Mouse (Mus musculus): Measurements from ENCODE around the gene Sowaha. TPM values are rescaled to one million over a fixed set of nuclear protein-coding genes. Genes with fewer than 3 reads are reported as not detected.

Sowaha gene
- 0.86 and 0.98 TPM in 2 replicates for polyA plus RNA-seq (2012; rRNA removed)

- Histone ChIP-seq H3K4me1 (ENCODE audit: control insufficient read depth, insufficient read depth, low read length) (no peaks in the 10 kb centered on the region), H3K4me3 (replicated peaks; ENCODE audit: extremely low read depth, low read depth, low read length) (peak within 1 kb of the TSS; percentile 47)
- 4% methylated on average over 40 of the region's 40 CpGs for WGBS
- peak; percentile 57 for DNase-seq
- TF ChIP-seq POLR2A (IDR thresholded peaks at IDR 0.05; ENCODE audit: borderline replicate concordance, extremely low read depth, low read depth, low read length) = no peak
These were observed at the start of gene Sowaha, which contains the start of gene Gm9945 for GRCm38 (mm10) chr11:53479783-53480301. Gene Sowaha, minus strand, starts transcription at chr11:53480274. Gene Gm9945, plus strand, starts transcription at chr11:53480166.

GRCm38 (mm10) chr11:53529253-53529557 is 49.1 kb upstream of the Sowaha start:
- 21% methylated on average over 6 of the region's 6 CpGs for WGBS
- TF ChIP-seq POLR2A (IDR thresholded peaks at IDR 0.05; ENCODE audit: borderline replicate concordance, extremely low read depth, low read depth, low read length) (no peak), CTCF (IDR thresholded peaks at IDR 0.05; ENCODE audit: insufficient read depth, low read length) (no peak)
- peak; percentile 34 for DNase-seq
- H3K4me1 ChIP-seq (ENCODE audit: control insufficient read depth, insufficient read depth, low read length) = peaks cover 8% of the 10 kb centered on the region
- no peak overlapping the region for H3K4me3 ChIP-seq (replicated peaks; ENCODE audit: extremely low read depth, low read depth, low read length)

- peaks cover 8% of the 10 kb centered on the region for H3K4me1 ChIP-seq (ENCODE audit: control insufficient read depth, insufficient read depth, low read length)
- DNase-seq = no peak
- WGBS = 67% methylated on average over 9 of the region's 9 CpGs
- no peak overlapping the region for H3K4me3 ChIP-seq (replicated peaks; ENCODE audit: extremely low read depth, low read depth, low read length)
- TF ChIP-seq CTCF (IDR thresholded peaks at IDR 0.05; ENCODE audit: insufficient read depth, low read length) (no peak), POLR2A (IDR thresholded peaks at IDR 0.05; ENCODE audit: borderline replicate concordance, extremely low read depth, low read depth, low read length) (no peak)
These were observed 48.6 kb upstream of the Sowaha start for GRCm38 (mm10) chr11:53528397-53529252.

- 63% methylated on average over 4 of the region's 4 CpGs for WGBS
- no peak for DNase-seq
- no peak for TF ChIP-seq POLR2A (IDR thresholded peaks at IDR 0.05; ENCODE audit: borderline replicate concordance, extremely low read depth, low read depth, low read length)
- TF ChIP-seq CTCF (IDR thresholded peaks at IDR 0.05; ENCODE audit: insufficient read depth, low read length) = no peak
These were observed 45.4 kb upstream of the Sowaha start for GRCm38 (mm10) chr11:53525461-53525860.

GRCm38 (mm10) chr11:53524905-53525304 is 44.8 kb upstream of the Sowaha start:
- H3K4me3 ChIP-seq (replicated peaks; ENCODE audit: extremely low read depth, low read depth, low read length) = no peak overlapping the region
- no peak for DNase-seq
- TF ChIP-seq POLR2A (IDR thresholded peaks at IDR 0.05; ENCODE audit: borderline replicate concordance, extremely low read depth, low read depth, low read length) = no peak
- peak; percentile 64 for TF ChIP-seq CTCF (IDR thresholded peaks at IDR 0.05; ENCODE audit: insufficient read depth, low read length)
- WGBS = 59% methylated on average over 6 of the region's 6 CpGs
- peaks cover 14% of the 10 kb centered on the region for H3K4me1 ChIP-seq (ENCODE audit: control insufficient read depth, insufficient read depth, low read length)

More at GRCm38 (mm10) chr11:53525461-53525860, 45.4 kb upstream of the Sowaha start:
- Histone ChIP-seq H3K4me1 (ENCODE audit: control insufficient read depth, insufficient read depth, low read length) (peaks cover 12% of the 10 kb centered on the region), H3K4me3 (replicated peaks; ENCODE audit: extremely low read depth, low read depth, low read length) (no peak overlapping the region)

- no peak for TF ChIP-seq POLR2A (IDR thresholded peaks at IDR 0.05; ENCODE audit: borderline replicate concordance, extremely low read depth, low read depth, low read length)
- no peak for TF ChIP-seq CTCF (IDR thresholded peaks at IDR 0.05; ENCODE audit: insufficient read depth, low read length)
- DNase-seq = no peak
- Histone ChIP-seq H3K4me1 (ENCODE audit: control insufficient read depth, insufficient read depth, low read length) (peaks cover 14% of the 10 kb centered on the region), H3K4me3 (replicated peaks; ENCODE audit: extremely low read depth, low read depth, low read length) (no peak overlapping the region)
- WGBS = 83% methylated on average over 14 of the region's 14 CpGs
These were observed 43.7 kb upstream of the Sowaha start for GRCm38 (mm10) chr11:53523545-53524405.

- H3K4me3 ChIP-seq (replicated peaks; ENCODE audit: extremely low read depth, low read depth, low read length) = no peak overlapping the region
- no peak for DNase-seq
- peaks cover 14% of the 10 kb centered on the region for H3K4me1 ChIP-seq (ENCODE audit: control insufficient read depth, insufficient read depth, low read length)
- WGBS = 57% methylated on average over 9 of the region's 9 CpGs
- no peak for TF ChIP-seq POLR2A (IDR thresholded peaks at IDR 0.05; ENCODE audit: borderline replicate concordance, extremely low read depth, low read depth, low read length)
- TF ChIP-seq CTCF (IDR thresholded peaks at IDR 0.05; ENCODE audit: insufficient read depth, low read length) = no peak
These were observed 42.9 kb upstream of the Sowaha start for GRCm38 (mm10) chr11:53522930-53523329.

GRCm38 (mm10) chr11:53522362-53522761 is 42.3 kb upstream of the Sowaha start:
- WGBS = 94% methylated on average over 3 of the region's 3 CpGs
- Histone ChIP-seq H3K4me1 (ENCODE audit: control insufficient read depth, insufficient read depth, low read length) (peaks cover 14% of the 10 kb centered on the region), H3K4me3 (replicated peaks; ENCODE audit: extremely low read depth, low read depth, low read length) (no peak overlapping the region)
- no peak for TF ChIP-seq POLR2A (IDR thresholded peaks at IDR 0.05; ENCODE audit: borderline replicate concordance, extremely low read depth, low read depth, low read length)
- no peak for TF ChIP-seq CTCF (IDR thresholded peaks at IDR 0.05; ENCODE audit: insufficient read depth, low read length)
- no peak for DNase-seq

- Histone ChIP-seq H3K4me1 (ENCODE audit: control insufficient read depth, insufficient read depth, low read length) (peaks cover 14% of the 10 kb centered on the region), H3K4me3 (replicated peaks; ENCODE audit: extremely low read depth, low read depth, low read length) (no peak overlapping the region)
- TF ChIP-seq CTCF (IDR thresholded peaks at IDR 0.05; ENCODE audit: insufficient read depth, low read length) (no peak), POLR2A (IDR thresholded peaks at IDR 0.05; ENCODE audit: borderline replicate concordance, extremely low read depth, low read depth, low read length) (0 out of 2 replicates have a peak, but pooled peaks have one; percentile 23)
- WGBS = 59% methylated on average over 7 of the region's 7 CpGs
- DNase-seq = no peak
These were observed 41.7 kb upstream of the Sowaha start for GRCm38 (mm10) chr11:53521821-53522131.

Data from lung, adult 2 months (tissue).